Mouse (Mus musculus): ENCODE data around the gene Zcchc14. TPM values are rescaled to one million over a fixed set of nuclear protein-coding genes. Genes with fewer than 3 reads are reported as not detected.
"Not testable (repeated sequence)": the region's sequence is repeated elsewhere in the genome, so short reads cannot be mapped to it uniquely, and the experiment has no call there.

Gene Zcchc14
- polyA plus RNA-seq, 1 experiment from 2014 or later, result 20.1 TPM

GRCm38 (mm10) chr8:121613419-121613818 lies 39.3 kb downstream of the Zcchc14 start:
- Histone ChIP-seq H3K4me2 (replicated peaks) (no peak overlapping the region), H3K36me3 (peaks cover 72% of the 10 kb centered on the region), H3K27ac (no peak overlapping the region), H3K27me3 (no peaks in the 10 kb centered on the region), H3K9ac (no peak overlapping the region), H3K4me1 (no peaks in the 10 kb centered on the region), H3K9me3 (no peaks in the 10 kb centered on the region), H3K4me3 (no peak overlapping the region)
- no peak for ATAC-seq (ENCODE audit: low FRiP score, low read depth)

DNA sequence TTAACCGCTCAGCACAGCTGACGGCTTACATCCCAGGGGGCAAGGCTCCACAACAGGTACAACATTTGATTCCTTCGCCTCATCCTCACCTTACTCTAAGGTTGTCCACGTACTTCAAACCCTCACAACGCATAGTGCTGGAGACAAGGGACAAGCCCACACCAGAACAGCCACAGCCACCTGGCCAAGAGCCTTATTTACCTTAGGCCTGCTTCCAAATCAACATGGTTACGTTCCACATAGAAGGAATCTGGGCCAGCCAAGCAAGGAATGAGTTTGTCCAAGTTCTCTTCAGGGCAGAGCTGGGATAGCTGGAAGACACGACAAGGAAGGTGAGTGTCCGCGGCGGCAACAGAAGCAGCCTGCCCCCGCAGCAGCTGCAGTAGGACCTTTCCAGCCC lies 42.8 kb downstream of the Zcchc14 start:
- Histone ChIP-seq H3K27me3 (no peaks in the 10 kb centered on the region), H3K4me3 (no peak overlapping the region), H3K9ac (no peak overlapping the region), H3K36me3 (peaks cover 72% of the 10 kb centered on the region), H3K4me1 (no peaks in the 10 kb centered on the region), H3K27ac (no peak overlapping the region), H3K4me2 (replicated peaks) (no peak overlapping the region), H3K9me3 (no peaks in the 10 kb centered on the region)
- ATAC-seq (ENCODE audit: low FRiP score, low read depth), result no peak
- WGBS, result 92% methylated on average over 11 of the region's 11 CpGs

DNA sequence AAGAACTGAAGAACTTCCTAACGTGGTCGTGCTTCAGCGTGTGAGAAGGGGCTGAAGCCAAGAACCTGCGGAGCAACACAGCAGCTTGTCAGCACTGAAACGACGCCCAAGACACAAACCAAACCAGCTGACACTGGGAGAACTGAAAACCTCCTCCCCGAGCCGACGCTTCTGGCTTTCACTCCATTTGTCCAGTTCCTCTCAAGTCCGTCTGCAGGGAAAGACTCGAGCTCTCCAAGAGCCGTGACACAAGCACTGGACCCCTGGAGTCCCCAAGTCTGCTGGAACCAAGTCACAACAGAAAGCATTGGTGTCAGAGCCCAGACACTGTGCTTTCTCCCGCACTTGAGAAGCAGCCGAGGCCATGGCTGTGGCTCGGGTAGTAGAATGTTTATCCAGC lies 43.5 kb downstream of the Zcchc14 start:
- H3K9me3 ChIP-seq, result no peaks in the 10 kb centered on the region
- 92% methylated on average over 15 of the region's 15 CpGs for WGBS

GRCm38 (mm10) chr8:121607661-121608060 lies 45.0 kb downstream of the Zcchc14 start:
- no peak overlapping the region for H3K4me2 ChIP-seq (replicated peaks)
- H3K4me1 ChIP-seq, result no peaks in the 10 kb centered on the region
- no peak overlapping the region for H3K27ac ChIP-seq
- no peak overlapping the region for H3K9ac ChIP-seq
- H3K36me3 ChIP-seq, result peaks cover 91% of the 10 kb centered on the region
- no peaks in the 10 kb centered on the region for H3K9me3 ChIP-seq
- ATAC-seq (ENCODE audit: low FRiP score, low read depth), result no peak
- no peaks in the 10 kb centered on the region for H3K27me3 ChIP-seq
- 85% methylated on average over 5 of the region's 5 CpGs for WGBS
- no peak overlapping the region for H3K4me3 ChIP-seq

More for the DNA sequence above, 43.5 kb downstream of the Zcchc14 start:
- no peak for ATAC-seq (ENCODE audit: low FRiP score, low read depth)
- no peaks in the 10 kb centered on the region for H3K4me1 ChIP-seq
- H3K27ac ChIP-seq, result no peak overlapping the region
- no peak overlapping the region for H3K9ac ChIP-seq
- H3K36me3 ChIP-seq, result peaks cover 78% of the 10 kb centered on the region
- H3K27me3 ChIP-seq, result no peaks in the 10 kb centered on the region
- no peak overlapping the region for H3K4me2 ChIP-seq (replicated peaks)
- no peak overlapping the region for H3K4me3 ChIP-seq

DNA sequence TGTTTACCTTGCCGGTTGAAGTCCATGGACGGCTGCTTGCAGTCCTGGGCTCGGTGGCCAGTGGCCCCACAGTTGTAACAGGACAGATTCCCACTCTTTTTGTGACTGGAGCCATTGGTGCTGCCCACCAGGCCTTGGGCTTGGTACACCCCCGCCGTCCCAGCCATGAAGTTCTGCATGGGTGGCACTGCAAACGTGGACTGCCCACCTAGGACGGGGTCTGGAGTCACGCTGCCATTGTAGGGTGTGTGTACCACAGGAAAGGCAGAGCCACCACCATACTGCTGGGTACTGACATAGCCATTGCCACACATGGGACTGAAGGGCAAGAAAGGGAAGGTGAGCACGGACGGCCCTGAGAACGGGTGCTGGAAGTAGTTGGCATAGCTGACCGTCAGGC lies 48.9 kb downstream of the Zcchc14 start:
- no peaks in the 10 kb centered on the region for H3K4me1 ChIP-seq
- H3K27me3 ChIP-seq, result no peaks in the 10 kb centered on the region
- H3K9ac ChIP-seq, result no peak overlapping the region
- no peak for ATAC-seq (ENCODE audit: low FRiP score, low read depth)
- no peak overlapping the region for H3K27ac ChIP-seq
- no peaks in the 10 kb centered on the region for H3K9me3 ChIP-seq
- H3K4me2 ChIP-seq (replicated peaks), result no peak overlapping the region
- H3K36me3 ChIP-seq, result peaks cover 96% of the 10 kb centered on the region
- 96% methylated on average over 12 of the region's 12 CpGs for WGBS
- no peak overlapping the region for H3K4me3 ChIP-seq

DNA sequence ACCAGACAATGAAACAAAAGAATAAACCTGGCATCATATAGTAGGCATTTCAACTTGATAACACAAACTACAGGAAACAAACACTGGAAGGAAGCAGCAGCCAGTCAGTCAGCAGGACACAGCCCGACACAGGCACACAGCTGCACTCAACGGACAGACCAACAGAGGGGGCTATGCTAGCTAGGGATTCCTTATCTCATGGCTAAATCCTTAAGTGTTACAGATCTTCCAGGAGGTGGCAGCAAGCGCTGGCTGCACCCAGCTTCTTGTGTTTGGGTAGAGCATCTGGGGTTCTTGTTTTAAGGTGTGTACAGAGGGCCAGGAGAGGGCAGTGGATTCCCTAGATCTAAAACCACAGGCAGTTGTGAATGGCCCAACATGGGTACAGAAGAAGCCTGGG lies 49.8 kb downstream of the Zcchc14 start:
- ATAC-seq (ENCODE audit: low FRiP score, low read depth), result no peak
- no peak overlapping the region for H3K4me2 ChIP-seq (replicated peaks)
- H3K27me3 ChIP-seq, result no peaks in the 10 kb centered on the region
- no peak overlapping the region for H3K9ac ChIP-seq
- H3K36me3 ChIP-seq, result peaks cover 92% of the 10 kb centered on the region
- WGBS, result 36% methylated on average over 3 of the region's 3 CpGs
- H3K27ac ChIP-seq, result no peak overlapping the region
- no peak overlapping the region for H3K4me3 ChIP-seq
- no peaks in the 10 kb centered on the region for H3K4me1 ChIP-seq
- H3K9me3 ChIP-seq, result no peaks in the 10 kb centered on the region

- WGBS, result 96% methylated on average over 12 of the region's 12 CpGs
- no peaks in the 10 kb centered on the region for H3K4me1 ChIP-seq
- no peaks in the 10 kb centered on the region for H3K27me3 ChIP-seq
- no peak overlapping the region for H3K4me3 ChIP-seq
- peaks cover 92% of the 10 kb centered on the region for H3K36me3 ChIP-seq
- ATAC-seq (ENCODE audit: low FRiP score, low read depth), result no peak
- no peak overlapping the region for H3K4me2 ChIP-seq (replicated peaks)
- H3K9ac ChIP-seq, result no peak overlapping the region
- no peaks in the 10 kb centered on the region for H3K9me3 ChIP-seq
- H3K27ac ChIP-seq, result no peak overlapping the region
These were observed 50.3 kb downstream of the Zcchc14 start for GRCm38 (mm10) chr8:121602411-121602810.

DNA sequence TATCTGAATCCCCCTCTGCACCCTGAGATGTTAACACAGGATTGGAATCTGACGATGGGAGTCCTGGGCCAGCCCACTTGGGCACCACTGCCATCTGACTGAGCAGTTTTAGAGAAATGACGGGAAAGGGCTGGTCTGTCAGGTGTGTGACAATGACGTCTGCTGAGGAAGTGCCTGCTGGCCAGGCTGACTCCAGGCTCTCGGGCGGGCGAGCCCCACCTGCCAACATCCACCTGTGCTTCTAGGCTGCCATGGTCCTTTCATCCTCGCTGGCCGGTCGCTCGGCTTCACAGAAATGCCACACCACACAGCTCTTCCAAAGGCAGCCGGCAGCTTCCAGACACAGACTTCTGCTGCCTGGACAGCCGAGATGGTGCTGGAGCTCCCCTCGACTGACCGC lies 52.9 kb downstream of the Zcchc14 start:
- Histone ChIP-seq H3K4me2 (replicated peaks) (no peak overlapping the region), H3K4me3 (no peak overlapping the region), H3K4me1 (no peaks in the 10 kb centered on the region), H3K27me3 (no peaks in the 10 kb centered on the region), H3K36me3 (peaks cover 85% of the 10 kb centered on the region), H3K9me3 (peaks cover 4% of the 10 kb centered on the region; the same call in 1 of the 2 replicates), H3K27ac (no peak overlapping the region), H3K9ac (no peak overlapping the region)
- no peak for ATAC-seq (ENCODE audit: low FRiP score, low read depth)
- WGBS, result 87% methylated on average over 14 of the region's 14 CpGs

GRCm38 (mm10) chr8:121598892-121599291 lies 53.8 kb downstream of the Zcchc14 start:
- H3K27me3 ChIP-seq, result no peaks in the 10 kb centered on the region
- peaks cover 5% of the 10 kb centered on the region; the same call in 1 of the 2 replicates for H3K9me3 ChIP-seq
- no peak overlapping the region for H3K9ac ChIP-seq
- H3K4me3 ChIP-seq, result no peak overlapping the region
- no peaks in the 10 kb centered on the region for H3K4me1 ChIP-seq
- H3K27ac ChIP-seq, result no peak overlapping the region
- WGBS, result 30% methylated on average over 7 of the region's 7 CpGs
- ATAC-seq (ENCODE audit: low FRiP score, low read depth), result no peak
- no peak overlapping the region for H3K4me2 ChIP-seq (replicated peaks)
- peaks cover 85% of the 10 kb centered on the region for H3K36me3 ChIP-seq

DNA sequence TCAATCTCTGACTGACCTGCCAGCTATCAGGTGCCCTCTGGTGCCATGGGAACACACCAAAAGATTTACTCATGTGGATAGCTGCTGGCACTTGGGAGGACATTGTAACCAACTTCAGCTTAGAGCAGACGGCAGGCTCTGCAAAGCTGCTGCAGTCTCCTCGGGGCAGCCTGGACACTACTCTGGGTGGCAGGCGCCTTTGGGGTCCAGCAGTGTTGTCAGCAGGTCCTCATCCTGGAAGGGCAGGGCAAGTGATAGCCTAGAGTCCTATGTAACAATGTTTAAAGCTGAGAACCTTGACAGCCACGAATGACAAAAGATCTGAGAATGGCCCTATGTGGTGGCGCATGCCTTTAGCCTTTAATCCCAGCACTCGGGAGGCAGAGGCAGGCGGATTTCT lies 54.5 kb downstream of the Zcchc14 start:
- Histone ChIP-seq H3K4me2 (replicated peaks) (no peak overlapping the region), H3K36me3 (peaks cover 87% of the 10 kb centered on the region), H3K27ac (no peak overlapping the region), H3K4me3 (no peak overlapping the region), H3K9ac (no peak overlapping the region), H3K27me3 (no peaks in the 10 kb centered on the region), H3K9me3 (peaks cover 5% of the 10 kb centered on the region; the same call in 1 of the 2 replicates), H3K4me1 (no peaks in the 10 kb centered on the region)
- no peak for ATAC-seq (ENCODE audit: low FRiP score, low read depth)
- 90% methylated on average over 7 of the region's 7 CpGs for WGBS

DNA sequence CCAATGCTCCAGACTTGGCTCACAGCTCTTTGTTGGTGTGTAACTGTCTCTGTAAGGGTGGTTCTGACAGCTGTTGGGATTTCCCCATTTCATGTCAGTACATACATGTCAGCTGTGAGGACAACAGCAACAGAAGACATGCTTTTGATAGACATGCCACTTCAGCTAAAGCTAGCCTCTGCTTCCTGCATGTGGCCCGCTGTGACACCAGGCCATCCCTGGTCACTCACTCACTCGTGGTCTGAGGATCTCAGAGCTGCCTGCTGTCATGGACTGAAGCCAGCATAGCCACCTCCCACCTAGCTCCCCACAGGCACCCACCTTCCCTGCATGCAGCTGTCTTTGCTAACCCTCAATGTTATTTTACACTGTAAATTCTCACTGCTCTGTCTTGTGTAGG lies 55.2 kb downstream of the Zcchc14 start:
- H3K27me3 ChIP-seq; H3K4me3 ChIP-seq; H3K9ac ChIP-seq; H3K4me1 ChIP-seq; H3K27ac ChIP-seq; H3K9me3 ChIP-seq; ATAC-seq (ENCODE audit: low FRiP score, low read depth); H3K4me2 ChIP-seq (replicated peaks): not testable (repeated sequence)
- H3K36me3 ChIP-seq, result peaks cover 81% of the 10 kb centered on the region
- WGBS, result 74% methylated on average over 2 of the region's 2 CpGs

- Histone ChIP-seq H3K4me1 (peaks cover 23% of the 10 kb centered on the region), H3K9me3 (peaks cover 5% of the 10 kb centered on the region; the same call in 1 of the 2 replicates), H3K36me3 (peaks cover 46% of the 10 kb centered on the region), H3K27me3 (no peaks in the 10 kb centered on the region), H3K4me3 (no peak overlapping the region), H3K9ac (no peak overlapping the region), H3K4me2 (replicated peaks) (no peak overlapping the region), H3K27ac (no peak overlapping the region)
- ATAC-seq (ENCODE audit: low FRiP score, low read depth), result no peak
- 83% methylated on average over 9 of the region's 9 CpGs for WGBS
These were observed 58.7 kb downstream of the Zcchc14 start for GRCm38 (mm10) chr8:121593983-121594382.

GRCm38 (mm10) chr8:121593293-121593692 lies 59.4 kb downstream of the Zcchc14 start:
- no peak overlapping the region for H3K4me3 ChIP-seq
- H3K27ac ChIP-seq, result no peak overlapping the region
- H3K4me2 ChIP-seq (replicated peaks), result no peak overlapping the region
- no peak overlapping the region for H3K9ac ChIP-seq
- no peaks in the 10 kb centered on the region for H3K27me3 ChIP-seq
- H3K36me3 ChIP-seq, result peaks cover 45% of the 10 kb centered on the region
- WGBS, result 87% methylated on average over 5 of the region's 5 CpGs
- peaks cover 5% of the 10 kb centered on the region; the same call in 1 of the 2 replicates for H3K9me3 ChIP-seq
- no peak for ATAC-seq (ENCODE audit: low FRiP score, low read depth)
- H3K4me1 ChIP-seq, result peaks cover 23% of the 10 kb centered on the region
